ENCODE assay signal across 20 mouse cellular contexts in genomic region chr12:116232061-116232460, GRCm38 (mm10). TPM values are rescaled to one million over a fixed set of nuclear protein-coding genes. Genes with fewer than 3 reads are reported as not detected.
DNase-seq lines count a peak whose midpoint lies in the region; ATAC-seq and TF ChIP-seq lines count a peak whose summit lies in the region.
"Had no signal": no experiment of that assay in that cellular context is flagged by ENCODE, and none has a peak within 500 bp of the region (broad histone marks: within the 10 kb centered on the region; RNA-seq: fewer than 3 reads in every experiment).

No protein-coding gene starts in this region.

- H3K4me3 ChIP-seq in limb, embryonic 15.5 days, result no peak overlapping the region
- H3K4me3 ChIP-seq in limb, embryonic 10.5 days, result no peak overlapping the region
- H3K4me3 ChIP-seq in testis, adult 2 months (ENCODE audit: control insufficient read depth, low read depth, low read length), result no peak overlapping the region
- H3K4me3 ChIP-seq: erythroblast, embryonic 14.5 days; hindbrain, embryonic 12.5 days; limb, embryonic 12.5 days had no signal

- intact Hi-C loops in heart, postnatal 25 days (cut with DNase I), result no loop called here

- H3K27ac ChIP-seq in limb, embryonic 15.5 days, result peak overlapping the region; percentile 27; the same call in 1 of the 2 replicates
- H3K27ac ChIP-seq in limb, embryonic 10.5 days, result no peak overlapping the region
- H3K27ac ChIP-seq in testis, adult 2 months (ENCODE audit: control insufficient read depth, insufficient read depth, low read depth, low read length), result peak overlapping the region; percentile 45; the same call in 1 of the 2 replicates
- H3K27ac ChIP-seq: hindbrain, embryonic 12.5 days; limb, embryonic 12.5 days had no signal

- no peaks in the 10 kb centered on the region for H3K4me1 ChIP-seq in limb, embryonic 15.5 days
- H3K4me1 ChIP-seq in limb, embryonic 10.5 days, result no peaks in the 10 kb centered on the region
- H3K4me1 ChIP-seq in testis, adult 2 months (ENCODE audit: control insufficient read depth, insufficient read depth, low read length), result no peaks in the 10 kb centered on the region
- H3K4me1 ChIP-seq: hindbrain, embryonic 12.5 days; limb, embryonic 12.5 days had no signal

- H3K9ac ChIP-seq in limb, embryonic 15.5 days, result no peak overlapping the region
- H3K9ac ChIP-seq: hindbrain, embryonic 12.5 days; limb, embryonic 12.5 days had no signal

- ATAC-seq in limb, embryonic 15.5 days (ENCODE audit: insufficient number of reproducible peaks, low FRiP score, low TSS enrichment, low read depth), result no peak
- ATAC-seq: forebrain, embryonic 14.5 days; midbrain, embryonic 16.5 days had no signal

- no peak overlapping the region for H3K4me2 ChIP-seq in limb, embryonic 15.5 days
- H3K4me2 ChIP-seq: hindbrain, embryonic 12.5 days; limb, embryonic 12.5 days had no signal

- peaks cover 13% of the 10 kb centered on the region; the same call in 1 of the 2 replicates for H3K36me3 ChIP-seq in limb, embryonic 15.5 days
- H3K36me3 ChIP-seq in limb, embryonic 10.5 days, result no peaks in the 10 kb centered on the region
- no peaks in the 10 kb centered on the region for H3K36me3 ChIP-seq in testis, adult 2 months (ENCODE audit: control insufficient read depth, insufficient read depth, low read length)

- 71% methylated on average over 1 of the region's 1 CpGs for WGBS in limb, embryonic 15.5 days
- WGBS in limb, embryonic 10.5 days, result 84% methylated on average over 1 of the region's 1 CpGs

- TF ChIP-seq POLR2A in testis, adult 2 months (IDR thresholded peaks at IDR 0.05; ENCODE audit: control insufficient read depth, low read depth, low read length), result no peak

- DNase-seq in heart, adult 11 months, result peak; percentile 55
- no peak for DNase-seq in heart, postnatal 25 days (ENCODE audit: low spot score)
- no peak for DNase-seq in limb, embryonic 10.5 days (ENCODE audit: low spot score)
- no peak for DNase-seq in testis, postnatal 14 days (ENCODE audit: low spot score)
- no peak for DNase-seq in frontal cortex, postnatal 36 days (ENCODE audit: low spot score in 2 of 2)
- DNase-seq in thymus, adult 18-20 months, result no peak

- H3K9me3 ChIP-seq in limb, embryonic 15.5 days, result no peaks in the 10 kb centered on the region
- no peaks in the 10 kb centered on the region for H3K9me3 ChIP-seq in limb, embryonic 10.5 days (replicated peaks)
- H3K9me3 ChIP-seq: hindbrain, embryonic 12.5 days; limb, embryonic 12.5 days had no signal

- H3K27me3 ChIP-seq in limb, embryonic 15.5 days, result no peaks in the 10 kb centered on the region
- no peaks in the 10 kb centered on the region for H3K27me3 ChIP-seq in limb, embryonic 10.5 days (ENCODE audit: low read depth, poor library complexity, severe bottlenecking)
- no peaks in the 10 kb centered on the region for H3K27me3 ChIP-seq in testis, adult 2 months (ENCODE audit: control insufficient read depth, insufficient read depth, low read length)
- H3K27me3 ChIP-seq: hindbrain, embryonic 12.5 days; limb, embryonic 12.5 days had no signal

- no peak for TF ChIP-seq CTCF in testis, adult 2 months (IDR thresholded peaks at IDR 0.05; ENCODE audit: control insufficient read depth, insufficient read depth, insufficient replicate concordance, low read depth, low read length)

RNA-seq across cellular contexts. Expression of gene Wdr60, which starts 30.8 kb away (rescaled TPM):
- total RNA-seq in heart, postnatal 25 days (2021), result 1 to 10 TPM; 1.6 to 2.3 TPM
- 23.1 and 28.3 TPM in 2 replicates for polyA plus RNA-seq in limb, embryonic 15.5 days (2015; fragmentation: Nextera tagmentation; extraction: Ambion mirVana)
- polyA plus RNA-seq in limb, embryonic 10.5 days (2016; fragmentation: Nextera tagmentation; extraction: Ambion mirVana), result 12.6 and 17.9 TPM in 2 replicates
- 36.4 and 44.9 TPM in 2 replicates for polyA plus RNA-seq in testis, adult 2 months (2012; rRNA removed)

RNA-seq across cellular contexts. Expression of gene Gm11027, which starts 43.1 kb away (rescaled TPM):
- not detected for total RNA-seq in heart, postnatal 25 days (2021)
- polyA plus RNA-seq in limb, embryonic 15.5 days (2015; fragmentation: Nextera tagmentation; extraction: Ambion mirVana), result not detected in 2 replicates
- not detected in 2 replicates for polyA plus RNA-seq in limb, embryonic 10.5 days (2016; fragmentation: Nextera tagmentation; extraction: Ambion mirVana)
- polyA plus RNA-seq in testis, adult 2 months (2012; rRNA removed), result not detected in 2 replicates
- total RNA-seq: adrenal gland, postnatal 14 days; heart, adult 18-20 months; layer of hippocampus, adult 18-20 months; left cerebral cortex, adult 18-20 months; megakaryocyte-erythroid progenitor cell, adult 5-6 weeks had no signal
- polyA plus RNA-seq: erythroblast, embryonic 14.5 days; forebrain, embryonic 14.5 days; hindbrain, embryonic 12.5 days; intestine, embryonic 14.5 days; kidney, embryonic 16.5 days; limb, embryonic 12.5 days; midbrain, embryonic 16.5 days had no signal

RNA-seq across cellular contexts. Expression of gene Esyt2, which starts 48.9 kb away (rescaled TPM):
- 10 to 100 TPM; 25.3 to 30.4 TPM for total RNA-seq in heart, postnatal 25 days (2021)
- 18.8 and 20.7 TPM in 2 replicates for polyA plus RNA-seq in limb, embryonic 15.5 days (2015; fragmentation: Nextera tagmentation; extraction: Ambion mirVana)
- 12.7 and 15.4 TPM in 2 replicates for polyA plus RNA-seq in limb, embryonic 10.5 days (2016; fragmentation: Nextera tagmentation; extraction: Ambion mirVana)
- polyA plus RNA-seq in testis, adult 2 months (2012; rRNA removed), result 5.4 and 5.9 TPM in 2 replicates
